Mouse (Mus musculus) sigmoid colon, adult 10 weeks (tissue): ENCODE data around the gene Hoxc5. TPM values are rescaled to one million over a fixed set of nuclear protein-coding genes. Genes with fewer than 3 reads are reported as not detected.

Experiments used
- polyA plus RNA-seq: library from polyadenylated mRNA; stranded (reverse); fragments of 350-450 nt; fragmentation: Illumina TruSeq; extraction: RNeasy Lipid Tissue Mini Kit (QIAGEN cat#74804); gene quantifications from one replicate; pipeline ENCODE4 v1.2.3, GENCODE M21; 2014; ENCODE audit warnings: low read depth, low replicate concordance

The Hoxc5 gene
- polyA plus RNA-seq = not detected

GRCm38 (mm10) chr15:102967312-102967510 is at the start of gene Hoxc5:
Hoxc5 (plus strand) TSS chr15:102967443.

GRCm38 (mm10) chr15:102921053-102922011 is 45.9 kb upstream of the Hoxc5 start, which contains the start of gene Hoxc13:
Hoxc13 (plus strand) TSS chr15:102921103.

GRCm38 (mm10) chr15:102936279-102936972 is 30.8 kb upstream of the Hoxc5 start, which contains the start of gene Hoxc12:
Hoxc12 (plus strand) TSS chr15:102936757.

GRCm38 (mm10) chr15:102954192-102955006 is 12.8 kb upstream of the Hoxc5 start, which contains the start of gene Hoxc11:
Hoxc11 (plus strand) TSS chr15:102954427.

GRCm38 (mm10) chr15:102966776-102967311 is 399 bp upstream of the Hoxc5 start, which contains the start of gene Hoxc10:
Hoxc10 (plus strand) TSS chr15:102966796.

GRCm38 (mm10) chr15:102976171-102976570 is 8.9 kb downstream of the Hoxc5 start, which contains the start of gene Hoxc9:
Hoxc9 (plus strand) TSS chr15:102976439.

GRCm38 (mm10) chr15:102990461-102991397 is 23.5 kb downstream of the Hoxc5 start, which contains the start of gene Hoxc8:
Hoxc8 (plus strand) TSS chr15:102990607.

GRCm38 (mm10) chr15:102997939-102998355 is 30.7 kb downstream of the Hoxc5 start, which contains the start of gene Hoxc6:
Hoxc6 (plus strand) TSS chr15:102998257.

GRCm38 (mm10) chr15:103018636-103019035 is 51.4 kb downstream of the Hoxc5 start, which contains the start of gene Hoxc4:
Hoxc4 (plus strand) TSS chr15:103018934.

Other genes with a start within 250 kb of the Hoxc5 start
- 43.3 TPM for gene Calcoco1, start 245.3 kb upstream of the Hoxc5 start, polyA plus RNA-seq
- not detected for gene Hoxc13, start 46.3 kb upstream of the Hoxc5 start, polyA plus RNA-seq
- gene Hoxc12, start 30.7 kb upstream of the Hoxc5 start, polyA plus RNA-seq = not detected
- not detected for gene Hoxc11, start 13.0 kb upstream of the Hoxc5 start, polyA plus RNA-seq
- gene Hoxc10, start 647 bp upstream of the Hoxc5 start, polyA plus RNA-seq = not detected
- gene Hoxc9, start 9.0 kb downstream of the Hoxc5 start, polyA plus RNA-seq = not detected
- 0.19 TPM for gene Hoxc8, start 23.2 kb downstream of the Hoxc5 start, polyA plus RNA-seq
- gene Hoxc6, start 30.8 kb downstream of the Hoxc5 start, polyA plus RNA-seq = 0.28 TPM
- 1.1 TPM for gene Hoxc4, start 51.5 kb downstream of the Hoxc5 start, polyA plus RNA-seq
- 17.1 TPM for gene Smug1, start 199.6 kb downstream of the Hoxc5 start, polyA plus RNA-seq